ENCODE assay signal across 22 mouse cellular contexts in genomic region chr9:32652112-32652511, GRCm38 (mm10). TPM values are rescaled to one million over a fixed set of nuclear protein-coding genes. Genes with fewer than 3 reads are reported as not detected.
DNase-seq lines count a peak whose midpoint lies in the region; ATAC-seq and TF ChIP-seq lines count a peak whose summit lies in the region.
"Had no signal": no experiment of that assay in that cellular context is flagged by ENCODE, and none has a peak within 500 bp of the region (broad histone marks: within the 10 kb centered on the region; RNA-seq: fewer than 3 reads in every experiment).

No protein-coding gene starts in this region.

- H3K27ac ChIP-seq in cerebellum, adult 2 months (ENCODE audit: insufficient read depth, low read length) = no peak overlapping the region
- H3K27ac ChIP-seq: embryonic facial prominence, embryonic 15.5 days; forebrain, embryonic 10.5 days; hindbrain, embryonic 13.5 days; kidney, embryonic 15.5 days; liver, embryonic 12.5 days; neural tube, embryonic 15.5 days had no signal

- no peak for TF ChIP-seq POLR2A in cerebellum, adult 2 months (IDR thresholded peaks at IDR 0.05; ENCODE audit: borderline replicate concordance, insufficient read depth, low read length)

- 88% methylated on average over 10 of the region's 10 CpGs for WGBS in cerebellum, adult 2 months

- no peaks in the 10 kb centered on the region for H3K4me1 ChIP-seq in cerebellum, adult 2 months (ENCODE audit: control insufficient read depth, insufficient read depth, low read length)
- H3K4me1 ChIP-seq: hindbrain, embryonic 13.5 days; liver, embryonic 12.5 days; neural tube, embryonic 15.5 days had no signal

- peak; percentile 44 for DNase-seq in spleen, adult 12 weeks (ENCODE audit: low spot score)
- DNase-seq in spleen, postnatal 14 days (ENCODE audit: low spot score in 2 of 2) = no peak
- DNase-seq in cerebellum, adult 2 months = no peak
- no peak for DNase-seq in layer of hippocampus, adult 18-20 months (ENCODE audit: low spot score in 2 of 2)
- DNase-seq in urinary bladder, postnatal 14 days (ENCODE audit: low spot score) = no peak
- DNase-seq: adrenal gland, postnatal 36 days; cerebellum, adult 9-10 months; embryo, embryonic 11 days; gastrocnemius, postnatal 10 days; heart, postnatal 14 days; layer of hippocampus, postnatal 36 days; left cerebral cortex, postnatal 4 days; thymus, postnatal 4 days had no signal

- H3K4me3 ChIP-seq in cerebellum, adult 2 months (replicated peaks; ENCODE audit: insufficient read depth, low read depth, low read length) = no peak overlapping the region
- H3K4me3 ChIP-seq: embryonic facial prominence, embryonic 15.5 days; forebrain, embryonic 10.5 days; hindbrain, embryonic 13.5 days; kidney, embryonic 15.5 days; liver, embryonic 12.5 days; neural tube, embryonic 15.5 days had no signal

- ATAC-seq in activated CD4-positive, CD25-positive, alpha-beta regulatory T cell, adult 4 months = peak; percentile 93
- ATAC-seq in monocyte, adult 5-6 weeks (replicated peaks; ENCODE audit: insufficient number of reproducible peaks, low FRiP score, low TSS enrichment, poor library complexity, severe bottlenecking) = peak; percentile 88
- ATAC-seq: intestine, embryonic 16.5 days; liver, embryonic 12.5 days had no signal

- H3K27me3 ChIP-seq in cerebellum, adult 2 months (ENCODE audit: control insufficient read depth, insufficient read depth, low read length) = peaks cover 1% of the 10 kb centered on the region; the same call in 1 of the 2 replicates
- H3K27me3 ChIP-seq: embryonic facial prominence, embryonic 15.5 days; kidney, embryonic 15.5 days had no signal

- no peak for TF ChIP-seq CTCF in cerebellum, adult 2 months (IDR thresholded peaks at IDR 0.05; ENCODE audit: borderline replicate concordance, insufficient read depth, low read depth, low read length)

RNA-seq across cellular contexts. Expression of gene Ets1, which starts 16.1 kb away (rescaled TPM):
- 100 to 1,000 TPM; 724 to 833 TPM for polyA plus RNA-seq in activated CD4-positive, CD25-positive, alpha-beta regulatory T cell, adult 4 months (2017; shearing (Covaris generic))
- total RNA-seq in monocyte, adult 5-6 weeks (2017) = 274 to 532 TPM (median 291 TPM) in 3 replicates
- 5.8 and 6.8 TPM in 2 replicates for polyA plus RNA-seq in cerebellum, adult 2 months (2012; rRNA removed)
- 1 to 10 TPM; 7.5 to 9.4 TPM for total RNA-seq in layer of hippocampus, adult 18-20 months (2021)

Comparison
In these comparisons a context has a peak if more than half of its experiments do, and no peak if none do; other contexts are left out.
1. RNA of gene Ets1, which starts 16.1 kb away (total RNA-seq): 274 to 532 TPM in monocyte, adult 5-6 weeks; 7.5 to 9.4 TPM in layer of hippocampus, adult 18-20 months; every median in the first group is over 10 times any median in the second.